In genomic region chr3:62341496-62342205, GRCm38 (mm10) we compare ENCODE assay signal across 11 mouse cellular contexts. TPM values are rescaled to one million over a fixed set of nuclear protein-coding genes. Genes with fewer than 3 reads are reported as not detected.
DNase-seq lines count a peak whose midpoint lies in the region; ATAC-seq lines count a peak whose summit lies in the region.
"Had no signal": no experiment of that assay in that cellular context is flagged by ENCODE, and none has a peak within 500 bp of the region (broad histone marks: within the 10 kb centered on the region; RNA-seq: fewer than 3 reads in every experiment).

No protein-coding gene starts in this region.

- no peaks in the 10 kb centered on the region; the same call in 1 of the 2 replicates for H3K27me3 ChIP-seq in kidney, embryonic 16.5 days (ENCODE audit: insufficient read depth, low read length)
- H3K27me3 ChIP-seq in embryonic facial prominence, embryonic 15.5 days = no peaks in the 10 kb centered on the region
- no peaks in the 10 kb centered on the region for H3K27me3 ChIP-seq in intestine, embryonic 16.5 days (replicated peaks; ENCODE audit: control insufficient read depth, insufficient read depth, low read length)
- H3K27me3 ChIP-seq in neural tube, embryonic 13.5 days = peaks cover 15% of the 10 kb centered on the region

- H3K9me3 ChIP-seq in kidney, embryonic 16.5 days (ENCODE audit: low read length) = no peaks in the 10 kb centered on the region
- no peaks in the 10 kb centered on the region for H3K9me3 ChIP-seq in embryonic facial prominence, embryonic 15.5 days (replicated peaks)
- no peaks in the 10 kb centered on the region for H3K9me3 ChIP-seq in intestine, embryonic 16.5 days (ENCODE audit: control insufficient read depth, low read length)
- no peaks in the 10 kb centered on the region for H3K9me3 ChIP-seq in neural tube, embryonic 13.5 days
- H3K9me3 ChIP-seq: liver, embryonic 15.5 days had no signal

- peak overlapping the region; percentile 64 for H3K4me2 ChIP-seq in kidney, embryonic 16.5 days (replicated peaks; ENCODE audit: low read depth, low read length)
- H3K4me2 ChIP-seq in embryonic facial prominence, embryonic 15.5 days (replicated peaks) = peak overlapping the region; percentile 85
- H3K4me2 ChIP-seq in intestine, embryonic 16.5 days (ENCODE audit: low read depth, low read length) = peak overlapping the region; percentile 87
- H3K4me2 ChIP-seq in neural tube, embryonic 13.5 days = peak overlapping the region; percentile 76
- H3K4me2 ChIP-seq: liver, embryonic 15.5 days had no signal

- intact Hi-C loops in gastrocnemius, postnatal 14 days (cut with DNase I; ENCODE audit: low total_unique reads) = no loop called here

- peaks cover 29% of the 10 kb centered on the region for H3K4me1 ChIP-seq in kidney, embryonic 16.5 days (ENCODE audit: insufficient read depth, low read length)
- H3K4me1 ChIP-seq in embryonic facial prominence, embryonic 15.5 days = peaks cover 13% of the 10 kb centered on the region
- peaks cover 7% of the 10 kb centered on the region; the same call in 1 of the 2 replicates for H3K4me1 ChIP-seq in intestine, embryonic 16.5 days (ENCODE audit: control insufficient read depth, insufficient read depth, low read length)
- H3K4me1 ChIP-seq in neural tube, embryonic 13.5 days (replicated peaks) = peaks cover 24% of the 10 kb centered on the region
- H3K4me1 ChIP-seq: liver, embryonic 15.5 days had no signal

- ATAC-seq in kidney, embryonic 16.5 days (ENCODE audit: low FRiP score, low TSS enrichment) = no peak
- ATAC-seq in embryonic facial prominence, embryonic 15.5 days (ENCODE audit: insufficient number of reproducible peaks, low FRiP score, low TSS enrichment, low read depth) = no peak
- ATAC-seq in intestine, embryonic 16.5 days = no peak
- no peak for ATAC-seq in neural tube, embryonic 13.5 days (ENCODE audit: low read depth)
- ATAC-seq: inflammation-experienced regulatory T-cells, adult 6 months had no signal

- 37% methylated on average over 3 of the region's 3 CpGs for WGBS in kidney, embryonic 16.5 days
- 40% methylated on average over 3 of the region's 3 CpGs for WGBS in embryonic facial prominence, embryonic 15.5 days
- WGBS in intestine, embryonic 16.5 days = 54% methylated on average over 3 of the region's 3 CpGs
- 24% methylated on average over 3 of the region's 3 CpGs for WGBS in neural tube, embryonic 13.5 days

- no peak overlapping the region for H3K9ac ChIP-seq in kidney, embryonic 16.5 days (replicated peaks; ENCODE audit: low read length)
- H3K9ac ChIP-seq in embryonic facial prominence, embryonic 15.5 days = no peak overlapping the region
- no peak overlapping the region for H3K9ac ChIP-seq in intestine, embryonic 16.5 days (ENCODE audit: low read depth, low read length)
- no peak overlapping the region for H3K9ac ChIP-seq in neural tube, embryonic 13.5 days
- H3K9ac ChIP-seq: liver, embryonic 15.5 days had no signal

- no peaks in the 10 kb centered on the region for H3K36me3 ChIP-seq in kidney, embryonic 16.5 days (ENCODE audit: insufficient read depth, low read length)
- no peaks in the 10 kb centered on the region for H3K36me3 ChIP-seq in embryonic facial prominence, embryonic 15.5 days
- no peaks in the 10 kb centered on the region for H3K36me3 ChIP-seq in intestine, embryonic 16.5 days (ENCODE audit: control insufficient read depth, insufficient read depth, low read length)
- H3K36me3 ChIP-seq in neural tube, embryonic 13.5 days = no peaks in the 10 kb centered on the region
- H3K36me3 ChIP-seq: liver, embryonic 15.5 days had no signal

- no peak for DNase-seq in kidney, adult 18-20 months
- no peak for DNase-seq in right cerebral cortex, postnatal 4 days
- DNase-seq in gastrocnemius, postnatal 14 days = no peak
- no peak for DNase-seq in testis, postnatal 10 days (ENCODE audit: low spot score)

- H3K4me3 ChIP-seq in kidney, embryonic 16.5 days (ENCODE audit: low read length) = peak overlapping the region; percentile 23
- H3K4me3 ChIP-seq in embryonic facial prominence, embryonic 15.5 days (replicated peaks) = peak overlapping the region; percentile 80
- peak overlapping the region; percentile 81 for H3K4me3 ChIP-seq in intestine, embryonic 16.5 days (ENCODE audit: low read length)
- peak overlapping the region; percentile 85 for H3K4me3 ChIP-seq in neural tube, embryonic 13.5 days
- H3K4me3 ChIP-seq: liver, embryonic 15.5 days had no signal

- no peak overlapping the region for H3K27ac ChIP-seq in kidney, embryonic 16.5 days (ENCODE audit: low read length)
- H3K27ac ChIP-seq in embryonic facial prominence, embryonic 15.5 days (replicated peaks) = no peak overlapping the region
- H3K27ac ChIP-seq in intestine, embryonic 16.5 days (ENCODE audit: low read length) = no peak overlapping the region
- no peak overlapping the region for H3K27ac ChIP-seq in neural tube, embryonic 13.5 days (replicated peaks)
- H3K27ac ChIP-seq: liver, embryonic 15.5 days had no signal

RNA-seq across cellular contexts. Expression of gene Arhgef26, which starts 3.5 kb away (rescaled TPM):
- 10.8 and 13.6 TPM in 2 replicates for polyA plus RNA-seq in kidney, embryonic 16.5 days (2015; fragmentation: Nextera tagmentation; extraction: Ambion mirVana)
- polyA plus RNA-seq in embryonic facial prominence, embryonic 15.5 days (2015; fragmentation: Nextera tagmentation; extraction: Ambion mirVana) = 16.8 and 20.1 TPM in 2 replicates
- 12.9 and 13.5 TPM in 2 replicates for polyA plus RNA-seq in intestine, embryonic 16.5 days (2015; fragmentation: Nextera tagmentation; extraction: Ambion mirVana)
- polyA plus RNA-seq in neural tube, embryonic 13.5 days (2015; fragmentation: Nextera tagmentation; extraction: Ambion mirVana) = 12.3 and 13.1 TPM in 2 replicates
- 1 to 10 TPM; 3.1 to 3.7 TPM for total RNA-seq in gastrocnemius, postnatal 14 days (2021)
- total RNA-seq: MEL had no signal

Comparison
In these comparisons a context has a peak if more than half of its experiments do, and no peak if none do; other contexts are left out.
1. H3K4me3 ChIP-seq: peak in every context shown above with its lines; median percentile 85 in neural tube, embryonic 13.5 days; 81 in intestine, embryonic 16.5 days; 80 in embryonic facial prominence, embryonic 15.5 days; 23 in kidney, embryonic 16.5 days.